Mouse (Mus musculus) spleen, adult 2 months (tissue): ENCODE data around the gene Fank1. TPM values are rescaled to one million over a fixed set of nuclear protein-coding genes. Genes with fewer than 3 reads are reported as not detected.
A peak's percentile ranks its signal among the peaks of the same experiment; 100 is the strongest.

Experiments
- DNase-seq, 2 experiments: peaks; one replicate each; pipeline versions ENCODE4 v3.0.0 to v3.0.0-alpha.2; 2012 to 2021; ENCODE audit warnings: low spot score in 2 of 2, low read depth in 1 of 2
- H3K27ac ChIP-seq: fragments of 200-500 bp; 2 replicates; pipeline ENCODE4 v1.5.1; 2012; ENCODE audit warnings: low read length, inconsistent platforms; ENCODE audit not compliant: insufficient read depth
- H3K27me3 ChIP-seq: fragments of 200-500 bp; 2 replicates; pipeline ENCODE4 v1.6.1; 2012; ENCODE audit warnings: mild to moderate bottlenecking, moderate library complexity, low read length, inconsistent platforms; ENCODE audit not compliant: control insufficient read depth, insufficient read depth
- H3K36me3 ChIP-seq: fragments of 200-500 bp; 2 replicates; pipeline ENCODE4 v1.6.1; 2012; ENCODE audit warnings: mild to moderate bottlenecking, low read length, inconsistent platforms; ENCODE audit not compliant: control insufficient read depth, insufficient read depth
- H3K4me1 ChIP-seq: fragments of 200-500 bp; 2 replicates; pipeline ENCODE4 v1.6.1; 2011; ENCODE audit warnings: inconsistent platforms; ENCODE audit not compliant: control insufficient read depth, insufficient read depth, insufficient read length
- H3K4me3 ChIP-seq: fragments of 200-500 bp; 2 replicates; pipeline ENCODE4 v1.5.1; 2011; ENCODE audit warnings: mild to moderate bottlenecking, inconsistent platforms; ENCODE audit not compliant: insufficient read depth, insufficient read length; ENCODE audit errors: extremely low read depth
- CTCF ChIP-seq: fragments of 200-500 bp; IDR thresholded peaks from 2 replicates; pipeline ENCODE4 v1.5.1; 2011; ENCODE audit warnings: mild to moderate bottlenecking, inconsistent platforms; ENCODE audit not compliant: insufficient read depth, insufficient read length, insufficient replicate concordance; ENCODE audit errors: extremely low read depth
- POLR2A ChIP-seq: fragments of 200-500 bp; IDR thresholded peaks from 2 replicates; pipeline ENCODE4 v1.6.1; 2011; ENCODE audit warnings: low read depth, low read length, inconsistent platforms
- WGBS: fragments of 180-500 bp; shearing (Covaris S2); methylation state at CpG from one replicate; pipeline ENCODE4 v1.1.7; 2018; 5-methylcytosine and 5-hydroxymethylcytosine counted together
- polyA plus RNA-seq: library from polyadenylated mRNA; depleted of rRNA; stranded (reverse); fragments of >200 nt; gene quantifications from 2 replicates; pipeline ENCODE4 v1.2.3, GENCODE M21; 2012

Fank1 gene
- polyA plus RNA-seq, 1 experiment: not detected

DNA sequence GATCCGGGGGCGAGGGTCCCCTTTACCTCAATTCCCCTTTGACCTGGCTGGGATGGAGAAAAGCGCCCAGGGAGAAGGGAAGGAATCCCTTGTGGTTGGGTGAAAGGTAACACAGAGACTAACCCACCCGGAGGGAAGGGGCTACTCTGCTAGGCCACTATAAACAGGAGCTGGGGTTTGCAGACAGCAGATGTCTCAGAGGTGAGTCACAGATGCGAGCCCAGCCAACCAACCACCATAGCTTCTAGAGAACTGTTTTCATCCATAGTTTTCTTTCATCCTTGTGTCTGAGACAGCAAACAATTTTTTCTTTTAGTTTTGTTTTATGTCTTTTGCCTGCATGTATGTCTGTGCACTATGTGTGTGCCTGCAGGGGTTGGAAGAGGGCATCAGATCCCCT lies 23.3 kb downstream of the Fank1 start:
- no peaks in the 10 kb centered on the region for H3K36me3 ChIP-seq
- H3K4me1 ChIP-seq: no peaks in the 10 kb centered on the region
- H3K27me3 ChIP-seq: no peaks in the 10 kb centered on the region; the same call in 1 of the 2 replicates
- WGBS: 78% methylated on average over 5 of the region's 5 CpGs
- no peak overlapping the region for H3K4me3 ChIP-seq
- no peak overlapping the region for H3K27ac ChIP-seq
- DNase-seq: no peak
- TF ChIP-seq POLR2A (no peak), CTCF (no peak)

DNA sequence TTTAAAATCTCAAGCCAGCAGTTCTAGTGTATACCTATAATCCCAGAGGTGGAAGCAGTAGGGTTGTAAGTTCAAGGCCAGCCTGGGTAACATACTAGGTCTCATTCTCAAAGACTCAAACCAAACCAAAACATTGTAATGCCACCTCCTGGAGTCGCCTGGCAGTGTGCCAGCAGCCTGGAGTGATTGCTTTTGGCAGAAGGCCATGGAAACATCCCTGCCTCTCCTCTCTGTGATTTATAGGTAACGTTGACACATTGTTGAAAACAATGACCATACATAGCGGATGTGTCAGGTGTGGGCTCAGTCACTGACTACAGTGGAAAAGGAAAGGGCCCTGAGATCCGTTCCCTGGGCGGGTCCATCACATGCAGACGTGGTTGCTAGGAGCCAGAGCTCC lies 25.2 kb downstream of the Fank1 start:
- Histone ChIP-seq H3K27ac (no peak overlapping the region), H3K4me1 (no peaks in the 10 kb centered on the region), H3K36me3 (no peaks in the 10 kb centered on the region), H3K4me3 (no peak overlapping the region), H3K27me3 (no peaks in the 10 kb centered on the region; the same call in 1 of the 2 replicates)
- DNase-seq: no peak
- 78% methylated on average over 6 of the region's 6 CpGs for WGBS
- no peak for TF ChIP-seq POLR2A

DNA sequence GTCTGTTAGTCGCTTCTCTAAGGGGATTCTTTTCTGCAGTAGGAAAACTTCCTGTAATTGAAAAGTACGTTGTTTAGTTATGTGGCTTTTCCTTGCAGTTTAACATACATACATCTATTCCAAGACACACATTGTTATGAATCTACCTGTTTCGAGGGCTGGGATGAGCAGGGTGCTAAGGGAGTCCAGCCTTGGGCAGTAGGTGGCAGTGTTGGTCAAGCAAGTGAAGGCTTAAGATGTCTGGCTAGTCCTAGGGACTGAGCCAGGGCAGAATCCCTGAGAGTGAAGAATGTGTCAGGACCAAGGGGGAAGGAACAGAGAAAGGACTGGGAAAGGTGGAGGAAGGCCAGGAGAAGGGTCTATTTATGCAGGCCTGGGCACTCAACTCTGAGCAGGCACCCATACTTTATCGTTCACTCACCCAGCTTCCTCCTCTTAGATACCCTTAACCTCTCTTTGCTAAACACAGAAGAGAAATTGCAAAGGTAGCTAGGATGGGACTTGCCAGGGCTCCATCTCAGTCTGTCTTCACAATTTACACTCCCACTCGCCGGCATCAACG lies 29.0 kb downstream of the Fank1 start:
- no peak overlapping the region for H3K27ac ChIP-seq
- no peaks in the 10 kb centered on the region for H3K4me1 ChIP-seq
- H3K36me3 ChIP-seq: no peaks in the 10 kb centered on the region
- H3K4me3 ChIP-seq: no peak overlapping the region
- peak in 1 of 2 experiments; percentile 7 for DNase-seq
- WGBS: 58% methylated on average over 7 of the region's 7 CpGs
- H3K27me3 ChIP-seq: no peaks in the 10 kb centered on the region; the same call in 1 of the 2 replicates
- no peak for TF ChIP-seq POLR2A
- peak; percentile 14; the same call in 1 of the 2 replicates for TF ChIP-seq CTCF

DNA sequence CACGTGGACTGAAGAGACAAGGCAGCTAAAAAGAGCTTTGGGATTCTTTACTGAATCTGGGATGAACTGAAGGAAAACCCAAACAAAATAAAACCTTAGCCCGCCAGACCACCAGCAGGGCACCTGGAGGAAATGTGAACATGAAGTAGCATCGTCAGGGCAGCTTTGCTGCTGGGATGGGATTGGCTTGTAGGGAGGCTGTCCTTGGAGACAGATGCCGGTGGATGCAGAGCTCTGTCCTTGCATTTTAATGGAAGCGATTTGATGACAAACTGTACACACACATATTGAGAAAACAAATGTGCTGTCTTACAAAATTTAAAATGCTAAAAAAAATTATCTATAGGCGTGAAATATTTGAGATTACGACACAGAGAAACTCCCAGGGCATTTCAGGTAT lies 36.3 kb downstream of the Fank1 start:
- H3K27ac ChIP-seq: no peak overlapping the region
- TF ChIP-seq CTCF (no peak), POLR2A (no peak)
- DNase-seq: no peak
- no peaks in the 10 kb centered on the region for H3K4me1 ChIP-seq
- 78% methylated on average over 7 of the region's 7 CpGs for WGBS
- no peaks in the 10 kb centered on the region for H3K36me3 ChIP-seq
- no peak overlapping the region for H3K4me3 ChIP-seq
- H3K27me3 ChIP-seq: no peaks in the 10 kb centered on the region

DNA sequence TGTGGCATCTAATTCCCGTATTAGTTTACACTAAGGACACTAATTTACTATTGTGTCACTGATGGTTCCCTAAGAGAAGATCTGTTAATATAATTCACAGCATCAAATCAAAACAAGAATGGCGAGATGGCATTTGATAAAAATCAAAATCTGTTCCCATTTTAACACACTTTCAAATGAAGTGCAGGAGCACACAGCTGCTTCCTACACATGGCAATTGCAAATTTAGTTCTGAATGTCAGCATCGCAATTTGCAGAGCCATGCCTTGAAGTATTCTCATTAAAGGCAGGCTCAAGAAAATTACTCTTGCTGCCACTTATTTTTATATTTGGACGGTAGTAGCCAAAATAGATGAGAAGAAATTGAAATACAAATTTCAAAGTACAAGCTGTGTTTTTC lies 36.7 kb downstream of the Fank1 start:
- Histone ChIP-seq H3K4me3 (no peak overlapping the region), H3K27me3 (no peaks in the 10 kb centered on the region), H3K27ac (no peak overlapping the region), H3K4me1 (no peaks in the 10 kb centered on the region), H3K36me3 (no peaks in the 10 kb centered on the region)
- TF ChIP-seq POLR2A: no peak
- no peak for TF ChIP-seq CTCF
- DNase-seq: no peak
- WGBS: 80% methylated on average over 4 of the region's 4 CpGs

DNA sequence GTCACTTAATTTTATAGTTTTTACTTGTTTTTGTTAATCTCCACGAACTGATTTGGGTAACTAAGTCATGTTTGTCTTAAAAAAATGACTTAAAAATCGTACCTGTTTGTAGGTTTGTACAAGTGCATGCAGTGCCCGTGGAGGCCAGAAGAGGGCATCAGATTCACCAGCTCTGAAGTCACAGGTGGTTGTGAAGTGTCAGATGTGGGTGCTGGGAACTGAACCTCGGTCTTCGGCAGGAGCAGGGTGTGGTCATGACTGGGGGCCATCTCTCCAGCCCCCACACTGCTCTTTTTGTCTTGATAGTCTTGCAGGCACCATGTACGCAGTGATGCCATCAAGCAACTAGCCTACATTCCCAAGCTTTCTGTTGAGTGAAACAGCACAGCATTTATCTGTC lies 47.1 kb downstream of the Fank1 start:
- no peak for DNase-seq
- no peaks in the 10 kb centered on the region for H3K4me1 ChIP-seq
- WGBS: 85% methylated on average over 6 of the region's 6 CpGs
- no peaks in the 10 kb centered on the region for H3K36me3 ChIP-seq
- H3K27ac ChIP-seq: no peak overlapping the region
- no peak for TF ChIP-seq POLR2A
- TF ChIP-seq CTCF: no peak
- H3K27me3 ChIP-seq: no peaks in the 10 kb centered on the region
- H3K4me3 ChIP-seq: no peak overlapping the region

DNA sequence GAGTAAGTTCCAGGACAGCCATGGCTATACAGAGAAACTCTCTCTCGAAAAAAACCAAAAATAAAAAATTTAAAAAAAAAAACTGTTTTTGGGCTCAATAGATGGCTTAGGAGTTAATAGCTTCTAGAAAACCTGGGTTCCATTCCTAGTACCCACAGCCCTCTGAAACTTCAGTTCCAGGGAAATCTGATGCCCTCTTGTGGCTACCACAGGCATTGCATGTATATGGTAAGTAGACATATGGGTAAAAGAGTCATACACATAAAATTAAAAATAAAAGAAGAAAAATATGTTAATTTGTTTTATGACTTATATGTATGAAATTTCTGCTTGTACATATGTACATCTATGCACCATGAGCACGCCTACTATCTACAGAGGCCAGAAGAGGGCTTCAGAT lies 47.9 kb downstream of the Fank1 start:
- no peak overlapping the region for H3K4me3 ChIP-seq
- H3K4me1 ChIP-seq: no peaks in the 10 kb centered on the region
- no peaks in the 10 kb centered on the region for H3K27me3 ChIP-seq
- no peak for TF ChIP-seq POLR2A
- no peak for TF ChIP-seq CTCF
- WGBS: 85% methylated on average over 2 of the region's 2 CpGs
- no peak overlapping the region for H3K27ac ChIP-seq
- DNase-seq: no peak
- no peaks in the 10 kb centered on the region for H3K36me3 ChIP-seq
